Mouse (Mus musculus): ENCODE measurements around the gene Ate1. TPM values are rescaled to one million over a fixed set of nuclear protein-coding genes. Genes with fewer than 3 reads are reported as not detected.
"Not testable (repeated sequence)": the region's sequence is repeated elsewhere in the genome, so short reads cannot be mapped to it uniquely, and the experiment has no call there.

Ate1 gene
- polyA plus RNA-seq, 1 experiment from 2014 or later = 49.3 TPM

GRCm38 (mm10) chr7:130510243-130510642 is 9.9 kb downstream of the Ate1 start:
- ATAC-seq (replicated peaks; ENCODE audit: extremely low read depth, insufficient read depth, low FRiP score) = no peak
- Histone ChIP-seq H3K36me3 (ENCODE audit: control insufficient read depth, insufficient read depth) (peaks cover 35% of the 10 kb centered on the region), H3K27ac (ENCODE audit: low read length) (no peak overlapping the region), H3K4me1 (ENCODE audit: control insufficient read depth, insufficient read depth, low read length) (no peaks in the 10 kb centered on the region), H3K27me3 (ENCODE audit: control insufficient read depth, insufficient read depth, low read length) (no peaks in the 10 kb centered on the region), H3K4me3 (ENCODE audit: low read length) (no peak overlapping the region), H3K4me2 (ENCODE audit: low read depth, low read length) (no peak overlapping the region), H3K9ac (ENCODE audit: low read length) (no peak overlapping the region), H3K9me3 (replicated peaks; ENCODE audit: control insufficient read depth, low read length) (no peaks in the 10 kb centered on the region)
- 89% methylated on average over 5 of the region's 5 CpGs for WGBS

GRCm38 (mm10) chr7:130503006-130503405 is 17.2 kb downstream of the Ate1 start:
- Histone ChIP-seq H3K4me1 (ENCODE audit: control insufficient read depth, insufficient read depth, low read length) (no peaks in the 10 kb centered on the region), H3K36me3 (ENCODE audit: control insufficient read depth, insufficient read depth) (peaks cover 43% of the 10 kb centered on the region), H3K9ac (ENCODE audit: low read length) (no peak overlapping the region), H3K4me3 (ENCODE audit: low read length) (no peak overlapping the region), H3K27me3 (ENCODE audit: control insufficient read depth, insufficient read depth, low read length) (no peaks in the 10 kb centered on the region), H3K27ac (ENCODE audit: low read length) (no peak overlapping the region), H3K4me2 (ENCODE audit: low read depth, low read length) (no peak overlapping the region), H3K9me3 (replicated peaks; ENCODE audit: control insufficient read depth, low read length) (no peaks in the 10 kb centered on the region)
- ATAC-seq (replicated peaks; ENCODE audit: extremely low read depth, insufficient read depth, low FRiP score) = no peak
- WGBS = 88% methylated on average over 5 of the region's 5 CpGs

- no peaks in the 10 kb centered on the region for H3K27me3 ChIP-seq (ENCODE audit: control insufficient read depth, insufficient read depth, low read length)
- no peaks in the 10 kb centered on the region for H3K9me3 ChIP-seq (replicated peaks; ENCODE audit: control insufficient read depth, low read length)
- no peak overlapping the region for H3K4me3 ChIP-seq (ENCODE audit: low read length)
- no peak overlapping the region for H3K27ac ChIP-seq (ENCODE audit: low read length)
- H3K36me3 ChIP-seq (ENCODE audit: control insufficient read depth, insufficient read depth) = peaks cover 32% of the 10 kb centered on the region
- H3K4me1 ChIP-seq (ENCODE audit: control insufficient read depth, insufficient read depth, low read length) = peaks cover 6% of the 10 kb centered on the region
- H3K9ac ChIP-seq (ENCODE audit: low read length) = no peak overlapping the region
- no peak overlapping the region for H3K4me2 ChIP-seq (ENCODE audit: low read depth, low read length)
- ATAC-seq (replicated peaks; ENCODE audit: extremely low read depth, insufficient read depth, low FRiP score) = no peak
- WGBS = 88% methylated on average over 1 of the region's 1 CpGs
Measured at GRCm38 (mm10) chr7:130501499-130501898, 18.7 kb downstream of the Ate1 start.

DNA sequence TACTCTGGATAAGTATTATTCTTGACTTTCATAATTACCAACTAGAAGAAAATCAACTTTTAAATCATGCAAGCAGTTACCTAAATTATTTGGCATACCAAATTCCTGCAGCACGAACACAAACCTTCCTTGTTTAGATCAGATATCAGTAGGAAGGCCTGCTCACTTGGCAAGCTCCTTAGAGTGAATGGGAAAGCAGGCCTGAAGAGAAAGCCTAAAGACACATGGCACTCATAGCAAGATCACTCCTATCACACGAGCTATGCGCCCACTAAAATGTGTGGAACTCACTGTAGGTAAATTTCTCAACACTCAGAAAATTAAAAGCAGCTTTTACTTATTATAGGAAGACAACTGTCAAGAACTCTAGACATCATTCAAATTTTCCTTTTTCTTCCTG is 26.8 kb downstream of the Ate1 start:
- Histone ChIP-seq H3K4me2 (ENCODE audit: low read depth, low read length) (no peak overlapping the region), H3K9me3 (replicated peaks; ENCODE audit: control insufficient read depth, low read length) (no peaks in the 10 kb centered on the region), H3K9ac (ENCODE audit: low read length) (no peak overlapping the region), H3K27me3 (ENCODE audit: control insufficient read depth, insufficient read depth, low read length) (no peaks in the 10 kb centered on the region), H3K36me3 (ENCODE audit: control insufficient read depth, insufficient read depth) (peaks cover 2% of the 10 kb centered on the region; the same call in 1 of the 2 replicates), H3K27ac (ENCODE audit: low read length) (no peak overlapping the region), H3K4me3 (ENCODE audit: low read length) (no peak overlapping the region), H3K4me1 (ENCODE audit: control insufficient read depth, insufficient read depth, low read length) (peaks cover 9% of the 10 kb centered on the region)
- ATAC-seq (replicated peaks; ENCODE audit: extremely low read depth, insufficient read depth, low FRiP score) = no peak
- WGBS = 62% methylated on average over 3 of the region's 3 CpGs

DNA sequence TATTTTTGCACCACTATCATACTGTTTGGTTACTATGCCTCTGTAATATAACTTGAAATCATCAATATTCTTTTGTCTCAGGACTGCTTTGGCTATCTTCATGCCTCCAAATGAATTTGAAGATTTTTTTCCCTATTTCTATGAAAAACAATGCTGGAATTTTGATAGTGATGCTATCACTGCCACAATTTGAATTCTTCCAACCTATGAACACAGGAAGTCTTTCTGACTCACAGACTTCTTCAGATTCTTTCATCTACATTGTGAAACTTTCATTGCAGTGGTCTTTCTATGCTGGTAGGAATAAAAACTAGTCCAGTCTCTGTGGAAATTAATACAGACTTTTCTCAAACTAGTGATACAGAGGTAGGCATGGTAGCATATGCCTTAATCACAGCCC is 28.1 kb downstream of the Ate1 start:
- no peak for ATAC-seq (replicated peaks; ENCODE audit: extremely low read depth, insufficient read depth, low FRiP score)

DNA sequence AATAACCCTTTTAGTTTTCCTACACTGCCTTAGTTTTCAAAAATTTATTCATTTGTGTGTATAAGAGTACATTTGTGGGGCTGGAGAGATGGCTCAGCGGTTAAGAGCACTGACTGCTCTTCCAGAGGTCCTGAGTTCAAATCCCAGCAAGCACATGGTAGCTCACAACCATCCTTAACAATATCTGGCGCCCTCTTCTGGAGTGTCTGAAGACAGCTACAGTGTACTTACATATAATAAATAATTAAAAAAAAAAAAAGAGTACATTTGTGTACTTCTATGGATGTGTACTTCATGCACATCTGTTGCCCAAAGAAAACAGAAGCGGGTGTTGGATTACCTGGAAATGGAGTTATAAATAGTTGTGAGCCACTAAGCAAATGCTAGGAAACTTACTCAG is 41.2 kb downstream of the Ate1 start:
- not testable (repeated sequence) for H3K4me1 ChIP-seq (ENCODE audit: control insufficient read depth, insufficient read depth, low read length); H3K27me3 ChIP-seq (ENCODE audit: control insufficient read depth, insufficient read depth, low read length); ATAC-seq (replicated peaks; ENCODE audit: extremely low read depth, insufficient read depth, low FRiP score); H3K27ac ChIP-seq (ENCODE audit: low read length); H3K4me3 ChIP-seq (ENCODE audit: low read length); H3K9me3 ChIP-seq (replicated peaks; ENCODE audit: control insufficient read depth, low read length); H3K9ac ChIP-seq (ENCODE audit: low read length); H3K36me3 ChIP-seq (ENCODE audit: control insufficient read depth, insufficient read depth); H3K4me2 ChIP-seq (ENCODE audit: low read depth, low read length)
- WGBS = 87% methylated on average over 3 of the region's 3 CpGs

More for the DNA sequence above, 28.1 kb downstream of the Ate1 start:
- no peaks in the 10 kb centered on the region for H3K9me3 ChIP-seq (replicated peaks; ENCODE audit: control insufficient read depth, low read length)
- no peak overlapping the region for H3K9ac ChIP-seq (ENCODE audit: low read length)
- no peaks in the 10 kb centered on the region for H3K27me3 ChIP-seq (ENCODE audit: control insufficient read depth, insufficient read depth, low read length)
- no peak overlapping the region for H3K4me2 ChIP-seq (ENCODE audit: low read depth, low read length)
- no peak overlapping the region for H3K4me3 ChIP-seq (ENCODE audit: low read length)
- peaks cover 5% of the 10 kb centered on the region for H3K36me3 ChIP-seq (ENCODE audit: control insufficient read depth, insufficient read depth)
- 0 out of 2 replicates have a peak, but pooled peaks cover 3% of the 10 kb centered on the region for H3K4me1 ChIP-seq (ENCODE audit: control insufficient read depth, insufficient read depth, low read length)
- no peak overlapping the region for H3K27ac ChIP-seq (ENCODE audit: low read length)

DNA sequence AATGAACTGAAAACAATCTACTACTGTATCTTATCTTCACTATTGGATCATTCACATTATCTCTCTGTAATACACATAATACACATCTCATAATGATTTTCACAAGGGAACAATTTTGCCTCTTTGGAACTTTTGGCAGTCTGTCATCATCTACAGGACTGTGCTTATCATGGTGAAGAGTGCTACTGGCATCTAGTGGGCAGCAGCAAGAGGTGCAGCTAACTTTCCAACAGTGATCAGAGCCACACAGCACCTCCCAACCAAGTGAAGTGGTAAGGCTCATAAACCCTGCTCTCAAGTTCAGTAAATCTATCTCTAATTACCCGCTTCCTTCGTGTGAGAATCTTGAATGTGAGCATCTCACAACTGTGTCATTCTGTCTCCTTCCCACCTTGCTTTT is 44.2 kb downstream of the Ate1 start:
- 38% methylated on average over 2 of the region's 2 CpGs for WGBS
- Histone ChIP-seq H3K4me1 (ENCODE audit: control insufficient read depth, insufficient read depth, low read length) (no peaks in the 10 kb centered on the region), H3K4me3 (ENCODE audit: low read length) (no peak overlapping the region), H3K9ac (ENCODE audit: low read length) (no peak overlapping the region), H3K27me3 (ENCODE audit: control insufficient read depth, insufficient read depth, low read length) (no peaks in the 10 kb centered on the region), H3K9me3 (replicated peaks; ENCODE audit: control insufficient read depth, low read length) (no peaks in the 10 kb centered on the region), H3K36me3 (ENCODE audit: control insufficient read depth, insufficient read depth) (peaks cover 2% of the 10 kb centered on the region), H3K4me2 (ENCODE audit: low read depth, low read length) (no peak overlapping the region), H3K27ac (ENCODE audit: low read length) (no peak overlapping the region)
- 0 out of 2 replicates have a peak, but pooled peaks have one; percentile 52 for ATAC-seq (replicated peaks; ENCODE audit: extremely low read depth, insufficient read depth, low FRiP score)

GRCm38 (mm10) chr7:130473881-130474280 is 46.3 kb downstream of the Ate1 start:
- Histone ChIP-seq H3K27me3 (ENCODE audit: control insufficient read depth, insufficient read depth, low read length) (no peaks in the 10 kb centered on the region), H3K36me3 (ENCODE audit: control insufficient read depth, insufficient read depth) (no peaks in the 10 kb centered on the region), H3K4me3 (ENCODE audit: low read length) (no peak overlapping the region), H3K9ac (ENCODE audit: low read length) (no peak overlapping the region), H3K4me2 (ENCODE audit: low read depth, low read length) (no peak overlapping the region), H3K9me3 (replicated peaks; ENCODE audit: control insufficient read depth, low read length) (no peaks in the 10 kb centered on the region), H3K27ac (ENCODE audit: low read length) (no peak overlapping the region), H3K4me1 (ENCODE audit: control insufficient read depth, insufficient read depth, low read length) (no peaks in the 10 kb centered on the region)
- ATAC-seq (replicated peaks; ENCODE audit: extremely low read depth, insufficient read depth, low FRiP score) = no peak
- 81% methylated on average over 3 of the region's 3 CpGs for WGBS

- no peak overlapping the region for H3K9ac ChIP-seq (ENCODE audit: low read length)
- no peaks in the 10 kb centered on the region for H3K4me1 ChIP-seq (ENCODE audit: control insufficient read depth, insufficient read depth, low read length)
- H3K36me3 ChIP-seq (ENCODE audit: control insufficient read depth, insufficient read depth) = no peaks in the 10 kb centered on the region
- H3K4me3 ChIP-seq (ENCODE audit: low read length) = no peak overlapping the region
- no peaks in the 10 kb centered on the region for H3K9me3 ChIP-seq (replicated peaks; ENCODE audit: control insufficient read depth, low read length)
- no peak overlapping the region for H3K4me2 ChIP-seq (ENCODE audit: low read depth, low read length)
- no peak overlapping the region for H3K27ac ChIP-seq (ENCODE audit: low read length)
- no peak for ATAC-seq (replicated peaks; ENCODE audit: extremely low read depth, insufficient read depth, low FRiP score)
- 83% methylated on average over 6 of the region's 6 CpGs for WGBS
- no peaks in the 10 kb centered on the region for H3K27me3 ChIP-seq (ENCODE audit: control insufficient read depth, insufficient read depth, low read length)
Measured at GRCm38 (mm10) chr7:130472683-130473082, 47.5 kb downstream of the Ate1 start.

DNA sequence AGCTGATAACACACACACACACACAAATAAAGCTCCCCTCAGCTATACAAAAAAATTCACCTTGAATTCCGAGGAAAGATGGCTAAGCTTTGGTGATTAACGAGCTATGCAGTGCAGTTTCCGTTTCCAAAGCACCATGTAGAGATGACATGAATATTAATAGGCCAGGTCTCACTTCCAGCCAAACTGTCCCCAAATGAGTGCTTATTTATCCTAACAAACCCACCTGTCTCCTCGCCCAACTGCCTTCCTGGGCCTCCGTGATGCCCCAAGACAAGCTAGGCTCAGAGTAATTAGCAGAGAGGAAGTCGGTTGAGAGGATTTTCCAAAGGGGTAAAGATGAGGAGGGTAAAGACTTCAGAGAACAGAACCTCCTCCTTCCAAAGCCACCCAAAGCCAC is 49.1 kb downstream of the Ate1 start:
- no peak overlapping the region for H3K27ac ChIP-seq (ENCODE audit: low read length)
- no peaks in the 10 kb centered on the region for H3K9me3 ChIP-seq (replicated peaks; ENCODE audit: control insufficient read depth, low read length)
- H3K36me3 ChIP-seq (ENCODE audit: control insufficient read depth, insufficient read depth) = no peaks in the 10 kb centered on the region
- no peak overlapping the region for H3K9ac ChIP-seq (ENCODE audit: low read length)
- no peaks in the 10 kb centered on the region for H3K27me3 ChIP-seq (ENCODE audit: control insufficient read depth, insufficient read depth, low read length)
- 71% methylated on average over 6 of the region's 6 CpGs for WGBS
- ATAC-seq (replicated peaks; ENCODE audit: extremely low read depth, insufficient read depth, low FRiP score) = no peak
- H3K4me3 ChIP-seq (ENCODE audit: low read length) = no peak overlapping the region
- no peak overlapping the region for H3K4me2 ChIP-seq (ENCODE audit: low read depth, low read length)
- no peaks in the 10 kb centered on the region for H3K4me1 ChIP-seq (ENCODE audit: control insufficient read depth, insufficient read depth, low read length)

All from heart, embryonic 16.5 days (tissue).